Mouse (Mus musculus) hindbrain, embryonic 12.5 days (tissue): ENCODE data around the gene Taf15. TPM values are rescaled to one million over a fixed set of nuclear protein-coding genes. Genes with fewer than 3 reads are reported as not detected.
"Not testable (repeated sequence)": the region's sequence is repeated elsewhere in the genome, so short reads cannot be mapped to it uniquely, and the experiment has no call there.

Source experiments
- ATAC-seq: fragments of 200-750 bp; cut with Nextera tagmentation; 2 replicates; pipeline ENCODE4 v1.8.0; 2017; ENCODE audit warnings: moderate TSS enrichment; ENCODE audit not compliant: low FRiP score
- H3K27ac ChIP-seq: fragments of 300-500 bp; sonication (generic); 2 replicates; pipeline ENCODE4 v1.5.1; 2016; ENCODE audit warnings: mild to moderate bottlenecking
- H3K27me3 ChIP-seq: fragments of 300-500 bp; sonication (generic); 2 replicates; pipeline ENCODE4 v1.6.1; 2016; ENCODE audit warnings: mild to moderate bottlenecking
- H3K36me3 ChIP-seq: fragments of 300-500 bp; sonication (generic); 2 replicates; pipeline ENCODE4 v1.6.1; 2016; ENCODE audit warnings: mild to moderate bottlenecking
- H3K4me1 ChIP-seq: fragments of 300-500 bp; sonication (generic); 2 replicates; pipeline ENCODE4 v1.6.1; 2016
- H3K4me2 ChIP-seq: fragments of 300-500 bp; sonication (generic); replicated peaks from 2 replicates; pipeline ENCODE4 v1.6.1; 2016; ENCODE audit warnings: mild to moderate bottlenecking
- H3K4me3 ChIP-seq: fragments of 300-500 bp; sonication (generic); 2 replicates; pipeline ENCODE4 v1.5.1; 2016; ENCODE audit warnings: mild to moderate bottlenecking
- H3K9ac ChIP-seq: fragments of 300-500 bp; sonication (generic); 2 replicates; pipeline ENCODE4 v1.6.1; 2016; ENCODE audit warnings: mild to moderate bottlenecking, moderate library complexity
- H3K9me3 ChIP-seq: fragments of 300-500 bp; sonication (generic); replicated peaks from 2 replicates; pipeline ENCODE4 v1.6.1; 2016; ENCODE audit warnings: mild to moderate bottlenecking
- WGBS: fragments of 180-500 bp; shearing (Covaris S2); methylation state at CpG from one replicate; pipeline ENCODE4 v1.1.7; 2016; 5-methylcytosine and 5-hydroxymethylcytosine counted together
- polyA plus RNA-seq: library from polyadenylated mRNA; unstranded; fragments of >200 nt; fragmentation: Nextera tagmentation; extraction: Ambion mirVana; gene quantifications from 2 replicates; pipeline ENCODE4 v1.2.1, GENCODE M21; 2016

The Taf15 gene
- polyA plus RNA-seq, 1 experiment from 2014 or later = 14.9 TPM

- Histone ChIP-seq H3K9ac (no peak overlapping the region), H3K4me1 (no peaks in the 10 kb centered on the region), H3K27me3 (no peaks in the 10 kb centered on the region), H3K9me3 (no peaks in the 10 kb centered on the region), H3K27ac (no peak overlapping the region), H3K4me3 (no peak overlapping the region), H3K4me2 (no peak overlapping the region), H3K36me3 (no peaks in the 10 kb centered on the region)
- ATAC-seq = no peak
- 67% methylated on average over 12 of the region's 12 CpGs for WGBS
These were observed 56.1 kb downstream of the Taf15 start for GRCm38 (mm10) chr11:83529024-83529423.

GRCm38 (mm10) chr11:83530360-83530759 is 57.5 kb downstream of the Taf15 start, which contains the start of gene Ccl5:
TSS of gene Ccl5 (minus strand) at chr11:83530518.
- 84% methylated on average over 5 of the region's 5 CpGs for WGBS
- H3K36me3 ChIP-seq = no peaks in the 10 kb centered on the region
- no peak within 1 kb of the TSS for H3K9ac ChIP-seq
- H3K27me3 ChIP-seq = no peaks in the 10 kb centered on the region
- no peak within 1 kb of the TSS for H3K4me3 ChIP-seq
- no peaks in the 10 kb centered on the region for H3K9me3 ChIP-seq
- H3K4me1 ChIP-seq = peaks cover 9% of the 10 kb centered on the region; the same call in 1 of the 2 replicates
- H3K27ac ChIP-seq = no peak within 1 kb of the TSS
- ATAC-seq = no peak
- no peak within 1 kb of the TSS for H3K4me2 ChIP-seq

GRCm38 (mm10) chr11:83533192-83533591 is 60.3 kb downstream of the Taf15 start:
- H3K9ac ChIP-seq = no peak overlapping the region
- whole genome bisulfite sequencing = 86% methylated on average over 1 of the region's 1 CpGs
- H3K36me3 ChIP-seq = no peaks in the 10 kb centered on the region
- H3K4me2 ChIP-seq = no peak overlapping the region
- H3K9me3 ChIP-seq = no peaks in the 10 kb centered on the region
- ATAC-seq = no peak
- H3K4me3 ChIP-seq = no peak overlapping the region
- peaks cover 9% of the 10 kb centered on the region; the same call in 1 of the 2 replicates for H3K4me1 ChIP-seq
- H3K27me3 ChIP-seq = no peaks in the 10 kb centered on the region
- H3K27ac ChIP-seq = no peak overlapping the region

- Histone ChIP-seq H3K4me3 (no peak overlapping the region), H3K36me3 (no peaks in the 10 kb centered on the region), H3K9me3 (no peaks in the 10 kb centered on the region), H3K27me3 (no peaks in the 10 kb centered on the region), H3K9ac (no peak overlapping the region), H3K4me1 (peaks cover 9% of the 10 kb centered on the region; the same call in 1 of the 2 replicates), H3K4me2 (no peak overlapping the region), H3K27ac (no peak overlapping the region)
- WGBS = 84% methylated on average over 8 of the region's 8 CpGs
- ATAC-seq = no peak
These were observed 61.3 kb downstream of the Taf15 start for GRCm38 (mm10) chr11:83534143-83534542.

- Histone ChIP-seq H3K9ac (no peak overlapping the region), H3K27me3 (no peaks in the 10 kb centered on the region), H3K4me2 (no peak overlapping the region), H3K4me1 (peaks cover 9% of the 10 kb centered on the region; the same call in 1 of the 2 replicates), H3K4me3 (no peak overlapping the region), H3K27ac (no peak overlapping the region; the same call in 1 of the 2 replicates), H3K9me3 (no peaks in the 10 kb centered on the region), H3K36me3 (no peaks in the 10 kb centered on the region)
- 52% methylated on average over 13 of the region's 13 CpGs for WGBS
- ATAC-seq = no peak
These were observed 61.9 kb downstream of the Taf15 start for GRCm38 (mm10) chr11:83534609-83535423.

- Histone ChIP-seq H3K9me3 (no peaks in the 10 kb centered on the region), H3K4me3 (no peak overlapping the region), H3K9ac (no peak overlapping the region), H3K4me2 (no peak overlapping the region), H3K4me1 (peaks cover 9% of the 10 kb centered on the region; the same call in 1 of the 2 replicates), H3K27ac (no peak overlapping the region), H3K27me3 (no peaks in the 10 kb centered on the region), H3K36me3 (no peaks in the 10 kb centered on the region)
- ATAC-seq = no peak
- 84% methylated on average over 3 of the region's 3 CpGs for WGBS
These were observed 63.9 kb downstream of the Taf15 start for GRCm38 (mm10) chr11:83536831-83537230.

- Histone ChIP-seq H3K4me2 (no peak overlapping the region), H3K27ac (no peak overlapping the region), H3K9ac (no peak overlapping the region), H3K4me3 (no peak overlapping the region), H3K36me3 (no peaks in the 10 kb centered on the region), H3K27me3 (no peaks in the 10 kb centered on the region), H3K9me3 (no peaks in the 10 kb centered on the region), H3K4me1 (peaks cover 9% of the 10 kb centered on the region; the same call in 1 of the 2 replicates)
- WGBS = 86% methylated on average over 3 of the region's 3 CpGs
- ATAC-seq = no peak
These were observed 65.9 kb downstream of the Taf15 start for GRCm38 (mm10) chr11:83538705-83539314.

- Histone ChIP-seq H3K4me3 (no peak overlapping the region), H3K36me3 (no peaks in the 10 kb centered on the region), H3K4me2 (no peak overlapping the region), H3K27ac (no peak overlapping the region), H3K9me3 (no peaks in the 10 kb centered on the region), H3K9ac (no peak overlapping the region), H3K27me3 (no peaks in the 10 kb centered on the region), H3K4me1 (no peaks in the 10 kb centered on the region)
- 83% methylated on average over 2 of the region's 2 CpGs for WGBS
- no peak for ATAC-seq
These were observed 68.0 kb downstream of the Taf15 start for GRCm38 (mm10) chr11:83540931-83541330.

- no peak for ATAC-seq
- no peak overlapping the region for H3K9ac ChIP-seq
- no peaks in the 10 kb centered on the region for H3K27me3 ChIP-seq
- H3K27ac ChIP-seq = no peak overlapping the region
- H3K9me3 ChIP-seq = no peaks in the 10 kb centered on the region
- H3K4me3 ChIP-seq = no peak overlapping the region
- H3K4me1 ChIP-seq = no peaks in the 10 kb centered on the region
- H3K36me3 ChIP-seq = no peaks in the 10 kb centered on the region
- 90% methylated on average over 3 of the region's 3 CpGs for WGBS
- H3K4me2 ChIP-seq = no peak overlapping the region
These were observed 68.5 kb downstream of the Taf15 start for GRCm38 (mm10) chr11:83541415-83541814.

- ATAC-seq = no peak
- no peak overlapping the region for H3K9ac ChIP-seq
- no peaks in the 10 kb centered on the region for H3K36me3 ChIP-seq
- no peak overlapping the region for H3K27ac ChIP-seq
- no peak overlapping the region for H3K4me3 ChIP-seq
- H3K27me3 ChIP-seq = no peaks in the 10 kb centered on the region
- no peak overlapping the region for H3K4me2 ChIP-seq
- no peaks in the 10 kb centered on the region for H3K4me1 ChIP-seq
- no peaks in the 10 kb centered on the region for H3K9me3 ChIP-seq
- WGBS = 70% methylated on average over 3 of the region's 3 CpGs
These were observed 71.3 kb downstream of the Taf15 start for GRCm38 (mm10) chr11:83544214-83544613.

GRCm38 (mm10) chr11:83550186-83550632 is 77.3 kb downstream of the Taf15 start:
- no peak overlapping the region for H3K4me2 ChIP-seq
- H3K27me3 ChIP-seq = no peaks in the 10 kb centered on the region
- no peaks in the 10 kb centered on the region for H3K4me1 ChIP-seq
- no peak for ATAC-seq
- H3K9ac ChIP-seq = no peak overlapping the region
- no peaks in the 10 kb centered on the region for H3K36me3 ChIP-seq
- H3K9me3 ChIP-seq = no peaks in the 10 kb centered on the region
- no peak overlapping the region for H3K27ac ChIP-seq
- H3K4me3 ChIP-seq = no peak overlapping the region
- 94% methylated on average over 5 of the region's 5 CpGs for WGBS

- H3K4me1 ChIP-seq, H3K9me3 ChIP-seq, H3K4me3 ChIP-seq, H3K27ac ChIP-seq, H3K36me3 ChIP-seq, H3K4me2 ChIP-seq, H3K9ac ChIP-seq, ATAC-seq, H3K27me3 ChIP-seq: not testable (repeated sequence)
- 89% methylated on average over 6 of the region's 7 CpGs for WGBS
These were observed 78.2 kb downstream of the Taf15 start for GRCm38 (mm10) chr11:83551037-83551436.
